In genomic region chr12:81144201-81144600, GRCm38 (mm10) we compare ENCODE assay signal across 18 mouse cellular contexts.
"Had no signal": no experiment of that assay in that cellular context is flagged by ENCODE, and none has a peak within 500 bp of the region (broad histone marks: within the 10 kb centered on the region; RNA-seq: fewer than 3 reads in every experiment).

No protein-coding gene starts in this region.

- H3K36me3 ChIP-seq: limb, embryonic 12.5 days; liver, embryonic 13.5 days; lung, embryonic 15.5 days; neural tube, embryonic 12.5 days; stomach, embryonic 15.5 days had no signal

- H3K4me3 ChIP-seq: limb, embryonic 12.5 days; liver, embryonic 13.5 days; lung, embryonic 15.5 days; megakaryocyte, embryonic 14.5 days; midbrain, embryonic 13.5 days; neural tube, embryonic 12.5 days; stomach, embryonic 15.5 days had no signal

- H3K4me1 ChIP-seq: lung, embryonic 15.5 days; stomach, embryonic 15.5 days had no signal

- H3K9me3 ChIP-seq: limb, embryonic 12.5 days; liver, embryonic 13.5 days; lung, embryonic 15.5 days; megakaryocyte, embryonic 14.5 days; midbrain, embryonic 13.5 days; neural tube, embryonic 12.5 days; stomach, embryonic 15.5 days had no signal

- H3K27ac ChIP-seq: kidney, postnatal 0 days; limb, embryonic 12.5 days; liver, embryonic 13.5 days; lung, embryonic 15.5 days; macrophage; midbrain, embryonic 13.5 days; neural tube, embryonic 12.5 days; stomach, embryonic 15.5 days had no signal

- H3K9ac ChIP-seq: limb, embryonic 12.5 days; liver, embryonic 13.5 days; liver, postnatal 0 days; lung, embryonic 15.5 days; midbrain, embryonic 13.5 days; neural tube, embryonic 12.5 days; stomach, embryonic 15.5 days had no signal

- H3K27me3 ChIP-seq: limb, embryonic 12.5 days; liver, embryonic 13.5 days; lung, embryonic 15.5 days; megakaryocyte, embryonic 14.5 days; neural tube, embryonic 12.5 days; stomach, embryonic 15.5 days had no signal

- DNase-seq: kidney, postnatal 36 days; layer of hippocampus, adult 9-11 months; layer of hippocampus, postnatal 36 days; liver; liver, embryonic 13.5 days; liver, postnatal 0 days; lung, postnatal 14 days; retina, postnatal 1 day; right cerebral cortex, postnatal 14 days; thymus, postnatal 4 days had no signal

- H3K4me2 ChIP-seq: limb, embryonic 12.5 days; liver, embryonic 13.5 days; lung, embryonic 15.5 days; midbrain, embryonic 13.5 days; neural tube, embryonic 12.5 days; stomach, embryonic 15.5 days had no signal

- ATAC-seq: liver, postnatal 0 days; midbrain, embryonic 13.5 days had no signal
